Mouse (Mus musculus): ENCODE measurements around the gene Rasgrp3. TPM values are rescaled to one million over a fixed set of nuclear protein-coding genes. Genes with fewer than 3 reads are reported as not detected.

Gene Rasgrp3
- polyA plus RNA-seq (2015; fragmentation: Nextera tagmentation; extraction: Ambion mirVana) = 5.5 TPM in 2 replicates

GRCm38 (mm10) chr17:75435599-75435998 lies at the start of gene Rasgrp3:
Rasgrp3 (plus strand) TSS chr17:75435896.
- Histone ChIP-seq H3K9ac (replicated peaks) (no peak within 1 kb of the TSS), H3K4me1 (replicated peaks) (0 out of 2 replicates have a peak, but pooled peaks cover 6% of the 10 kb centered on the region), H3K27ac (no peak within 1 kb of the TSS), H3K9me3 (no peaks in the 10 kb centered on the region), H3K4me2 (replicated peaks) (no peak within 1 kb of the TSS), H3K27me3 (no peaks in the 10 kb centered on the region), H3K4me3 (replicated peaks) (no peak within 1 kb of the TSS), H3K36me3 (no peaks in the 10 kb centered on the region)
- ATAC-seq = no peak
- WGBS = 79% methylated on average over 6 of the region's 6 CpGs

DNA sequence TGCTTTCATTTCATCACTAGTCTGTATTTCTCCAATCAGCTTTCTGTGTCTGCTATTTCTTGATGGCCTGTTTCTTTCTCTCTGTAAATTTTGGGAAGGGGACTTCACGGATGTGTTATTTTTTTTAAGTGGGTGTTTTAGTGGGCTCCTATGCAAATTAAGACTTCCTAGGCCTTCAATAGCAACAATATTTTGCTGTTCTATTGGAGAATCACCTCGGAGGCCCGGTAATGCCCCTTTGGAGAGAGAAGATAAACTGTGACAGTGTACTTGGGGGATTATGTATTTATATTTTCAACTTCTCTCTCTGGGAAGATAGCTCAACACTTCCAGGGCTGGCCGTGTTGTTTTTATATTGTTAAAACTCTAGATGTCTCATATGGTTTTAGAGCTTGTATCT lies 47.3 kb upstream of the Rasgrp3 start:
- Histone ChIP-seq H3K36me3 (no peaks in the 10 kb centered on the region), H3K9ac (replicated peaks) (no peak overlapping the region), H3K4me2 (replicated peaks) (no peak overlapping the region), H3K9me3 (no peaks in the 10 kb centered on the region), H3K4me1 (replicated peaks) (no peaks in the 10 kb centered on the region), H3K27ac (no peak overlapping the region), H3K4me3 (replicated peaks) (no peak overlapping the region), H3K27me3 (no peaks in the 10 kb centered on the region)
- 85% methylated on average over 4 of the region's 4 CpGs for WGBS
- no peak for ATAC-seq

DNA sequence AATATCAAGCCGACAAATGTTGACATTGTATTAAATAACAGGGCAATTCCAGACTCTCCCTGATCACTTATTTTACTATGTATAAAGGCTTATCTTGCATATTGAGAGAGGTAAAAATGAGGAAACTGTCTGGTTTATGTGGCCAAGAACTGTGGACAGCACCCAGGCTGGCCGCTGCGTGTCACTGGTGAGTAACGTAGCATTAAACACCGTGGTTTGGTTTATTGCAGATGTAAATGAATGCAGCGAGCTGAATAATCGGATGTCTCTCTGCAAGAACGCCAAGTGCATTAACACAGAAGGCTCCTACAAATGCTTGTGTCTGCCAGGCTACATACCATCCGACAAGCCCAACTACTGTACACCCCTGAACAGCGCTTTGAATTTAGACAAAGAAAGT lies 45.6 kb upstream of the Rasgrp3 start:
- H3K27me3 ChIP-seq = no peaks in the 10 kb centered on the region
- no peaks in the 10 kb centered on the region for H3K9me3 ChIP-seq
- H3K4me2 ChIP-seq (replicated peaks) = no peak overlapping the region
- H3K4me3 ChIP-seq (replicated peaks) = no peak overlapping the region
- 84% methylated on average over 10 of the region's 10 CpGs for WGBS
- no peak for ATAC-seq
- no peaks in the 10 kb centered on the region for H3K4me1 ChIP-seq (replicated peaks)
- no peaks in the 10 kb centered on the region for H3K36me3 ChIP-seq
- no peak overlapping the region for H3K27ac ChIP-seq
- H3K9ac ChIP-seq (replicated peaks) = no peak overlapping the region

DNA sequence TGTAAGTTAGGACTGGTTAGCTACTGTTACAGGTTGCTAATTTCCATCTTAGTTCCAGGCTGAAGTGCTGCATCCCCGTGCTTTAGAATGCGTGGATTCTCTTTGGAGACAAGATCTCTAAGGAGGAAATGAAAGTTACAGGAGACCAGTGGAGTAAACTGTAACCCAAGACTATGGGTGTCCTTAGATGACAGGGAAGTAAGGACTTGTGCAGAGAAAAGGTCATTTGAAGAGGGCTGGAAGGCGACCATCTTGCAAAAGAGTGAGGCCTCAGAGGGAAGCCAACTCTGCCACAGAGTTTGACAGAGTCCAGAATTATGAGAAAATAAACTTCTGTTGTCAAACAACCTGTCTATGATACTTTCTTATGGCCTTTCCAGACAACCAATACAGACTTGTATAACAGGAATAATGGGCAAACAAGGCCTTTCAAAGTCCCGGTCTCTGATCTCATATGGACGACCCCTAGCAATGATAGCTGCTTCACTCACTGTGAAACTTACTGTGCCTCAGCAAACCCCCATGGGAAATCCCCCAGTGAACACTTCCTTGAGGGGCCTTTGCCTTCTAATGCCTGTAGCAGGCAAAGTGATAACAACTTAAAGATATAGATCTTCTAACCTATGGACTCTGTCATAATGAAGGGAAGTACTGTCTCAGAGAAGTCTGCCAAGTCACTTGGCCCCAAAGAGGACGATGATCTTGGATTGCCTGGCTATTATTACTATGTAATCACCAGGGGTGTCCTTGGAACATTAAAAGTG lies 44.1 kb upstream of the Rasgrp3 start:
- ATAC-seq = no peak
- Histone ChIP-seq H3K9me3 (no peaks in the 10 kb centered on the region), H3K27ac (no peak overlapping the region), H3K27me3 (no peaks in the 10 kb centered on the region), H3K4me2 (replicated peaks) (no peak overlapping the region), H3K4me1 (replicated peaks) (no peaks in the 10 kb centered on the region), H3K9ac (replicated peaks) (no peak overlapping the region), H3K36me3 (no peaks in the 10 kb centered on the region), H3K4me3 (replicated peaks) (no peak overlapping the region)
- WGBS = 91% methylated on average over 6 of the region's 6 CpGs

- Histone ChIP-seq H3K4me1 (replicated peaks) (no peaks in the 10 kb centered on the region; the same call in 1 of the 2 replicates), H3K36me3 (no peaks in the 10 kb centered on the region), H3K9me3 (no peaks in the 10 kb centered on the region), H3K27ac (no peak overlapping the region), H3K27me3 (no peaks in the 10 kb centered on the region), H3K4me3 (replicated peaks) (no peak overlapping the region), H3K9ac (replicated peaks) (no peak overlapping the region), H3K4me2 (replicated peaks) (no peak overlapping the region)
- ATAC-seq = no peak
- WGBS = 31% methylated on average over 4 of the region's 4 CpGs
Observed at GRCm38 (mm10) chr17:75406405-75406804, 29.3 kb upstream of the Rasgrp3 start.

GRCm38 (mm10) chr17:75416861-75417260 lies 18.8 kb upstream of the Rasgrp3 start:
- peaks cover 6% of the 10 kb centered on the region for H3K9me3 ChIP-seq
- no peaks in the 10 kb centered on the region for H3K27me3 ChIP-seq
- no peak overlapping the region for H3K27ac ChIP-seq
- no peak overlapping the region for H3K4me3 ChIP-seq (replicated peaks)
- no peak overlapping the region for H3K9ac ChIP-seq (replicated peaks)
- WGBS = 87% methylated on average over 3 of the region's 3 CpGs
- H3K4me2 ChIP-seq (replicated peaks) = no peak overlapping the region
- no peaks in the 10 kb centered on the region for H3K36me3 ChIP-seq
- H3K4me1 ChIP-seq (replicated peaks) = no peaks in the 10 kb centered on the region
- ATAC-seq = no peak

DNA sequence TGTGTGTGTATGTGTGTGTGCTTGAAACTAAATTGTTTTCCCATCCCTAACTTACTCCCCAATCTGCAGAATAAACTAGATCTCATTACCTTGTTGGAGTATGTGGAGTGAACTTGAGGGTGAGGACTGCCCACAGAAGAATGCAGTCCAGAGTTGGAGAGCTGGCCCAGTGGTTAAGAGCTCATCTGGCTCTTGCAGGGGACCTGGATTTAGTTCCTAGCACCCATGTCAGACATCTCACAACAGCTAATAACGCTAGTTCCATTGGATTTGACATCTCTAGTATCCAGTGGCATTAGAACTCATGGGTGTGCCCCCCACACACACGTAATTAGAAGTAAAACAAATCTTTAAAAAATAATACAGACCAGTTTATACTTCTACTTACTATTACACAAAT lies 1.5 kb upstream of the Rasgrp3 start:
- H3K9me3 ChIP-seq = no peaks in the 10 kb centered on the region
- H3K27ac ChIP-seq = no peak overlapping the region
- H3K4me3 ChIP-seq (replicated peaks) = no peak overlapping the region
- H3K36me3 ChIP-seq = no peaks in the 10 kb centered on the region
- no peak overlapping the region for H3K9ac ChIP-seq (replicated peaks)
- no peak overlapping the region for H3K4me2 ChIP-seq (replicated peaks)
- 92% methylated on average over 2 of the region's 2 CpGs for WGBS
- no peak for ATAC-seq
- H3K4me1 ChIP-seq (replicated peaks) = 0 out of 2 replicates have a peak, but pooled peaks cover 5% of the 10 kb centered on the region
- no peaks in the 10 kb centered on the region for H3K27me3 ChIP-seq

- no peak for ATAC-seq
- no peak overlapping the region for H3K9ac ChIP-seq (replicated peaks)
- H3K27me3 ChIP-seq = no peaks in the 10 kb centered on the region
- WGBS = 81% methylated on average over 3 of the region's 3 CpGs
- 0 out of 2 replicates have a peak, but pooled peaks cover 6% of the 10 kb centered on the region for H3K4me1 ChIP-seq (replicated peaks)
- H3K36me3 ChIP-seq = no peaks in the 10 kb centered on the region
- H3K9me3 ChIP-seq = no peaks in the 10 kb centered on the region
- H3K4me2 ChIP-seq (replicated peaks) = no peak overlapping the region
- no peak overlapping the region for H3K27ac ChIP-seq
- no peak overlapping the region for H3K4me3 ChIP-seq (replicated peaks)
Observed at GRCm38 (mm10) chr17:75434871-75435270, 825 bp upstream of the Rasgrp3 start.

DNA sequence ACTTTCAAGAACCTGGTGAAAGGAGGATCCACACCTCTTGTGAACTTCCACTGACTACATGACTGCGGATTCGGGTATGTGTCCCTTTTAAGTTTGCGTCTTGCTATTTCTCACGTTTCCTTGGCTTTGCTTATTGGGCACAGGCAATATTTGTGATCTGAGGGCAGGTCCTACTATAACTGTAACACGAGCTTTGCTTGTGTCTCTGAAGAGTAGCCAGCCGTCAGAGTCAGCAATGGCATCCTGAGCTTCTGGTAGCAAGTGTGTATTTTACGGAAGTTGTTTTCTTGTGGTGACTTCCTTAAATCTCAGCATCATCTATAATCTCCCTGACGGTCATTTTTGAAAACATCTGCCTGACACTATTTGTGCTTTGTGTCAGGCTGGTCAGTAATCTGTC lies 399 bp downstream of the Rasgrp3 start:
- no peak overlapping the region for H3K27ac ChIP-seq
- H3K4me2 ChIP-seq (replicated peaks) = no peak overlapping the region
- no peaks in the 10 kb centered on the region for H3K27me3 ChIP-seq
- WGBS = 84% methylated on average over 8 of the region's 8 CpGs
- ATAC-seq = no peak
- no peak overlapping the region for H3K4me3 ChIP-seq (replicated peaks)
- H3K4me1 ChIP-seq (replicated peaks) = 0 out of 2 replicates have a peak, but pooled peaks cover 6% of the 10 kb centered on the region
- no peaks in the 10 kb centered on the region for H3K9me3 ChIP-seq
- H3K9ac ChIP-seq (replicated peaks) = no peak overlapping the region
- no peaks in the 10 kb centered on the region for H3K36me3 ChIP-seq

GRCm38 (mm10) chr17:75436819-75437218 lies 1.1 kb downstream of the Rasgrp3 start:
- no peaks in the 10 kb centered on the region for H3K27me3 ChIP-seq
- ATAC-seq = no peak
- 80% methylated on average over 6 of the region's 6 CpGs for WGBS

DNA sequence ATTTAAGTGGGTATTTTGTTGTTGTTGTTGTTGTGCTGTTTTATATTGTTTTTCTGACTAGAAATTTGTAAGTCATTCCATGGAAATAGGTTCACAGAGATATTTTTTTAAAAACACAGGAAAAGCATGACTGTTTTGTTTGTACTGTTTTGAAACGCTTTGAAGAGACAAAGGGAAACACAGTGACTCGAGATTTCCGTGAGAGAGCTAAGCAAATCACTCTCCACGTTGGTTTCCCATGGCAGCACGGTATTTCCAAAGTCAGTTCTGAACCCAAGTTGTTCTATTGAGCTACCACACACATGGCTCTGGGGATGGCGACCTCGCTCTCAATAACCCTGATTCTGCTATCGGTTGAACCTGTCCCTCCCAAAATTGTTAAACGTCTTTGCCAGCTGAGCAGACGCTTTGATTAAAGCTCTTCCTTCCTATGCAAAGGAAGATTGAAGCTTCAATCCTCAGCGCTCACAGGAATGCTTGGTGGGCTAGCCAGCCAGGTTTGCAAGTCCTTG lies 1.6 kb downstream of the Rasgrp3 start:
- WGBS = 70% methylated on average over 11 of the region's 11 CpGs
- Histone ChIP-seq H3K9me3 (no peaks in the 10 kb centered on the region), H3K27me3 (no peaks in the 10 kb centered on the region), H3K9ac (replicated peaks) (no peak overlapping the region), H3K36me3 (no peaks in the 10 kb centered on the region), H3K4me3 (replicated peaks) (no peak overlapping the region), H3K4me1 (replicated peaks) (0 out of 2 replicates have a peak, but pooled peaks cover 9% of the 10 kb centered on the region), H3K4me2 (replicated peaks) (no peak overlapping the region), H3K27ac (no peak overlapping the region)
- no peak for ATAC-seq

More at GRCm38 (mm10) chr17:75436819-75437218, 1.1 kb downstream of the Rasgrp3 start:
- no peaks in the 10 kb centered on the region for H3K36me3 ChIP-seq
- H3K9me3 ChIP-seq = no peaks in the 10 kb centered on the region
- H3K27ac ChIP-seq = no peak overlapping the region
- H3K4me2 ChIP-seq (replicated peaks) = no peak overlapping the region
- no peak overlapping the region for H3K4me3 ChIP-seq (replicated peaks)
- 0 out of 2 replicates have a peak, but pooled peaks cover 9% of the 10 kb centered on the region for H3K4me1 ChIP-seq (replicated peaks)
- H3K9ac ChIP-seq (replicated peaks) = no peak overlapping the region

DNA sequence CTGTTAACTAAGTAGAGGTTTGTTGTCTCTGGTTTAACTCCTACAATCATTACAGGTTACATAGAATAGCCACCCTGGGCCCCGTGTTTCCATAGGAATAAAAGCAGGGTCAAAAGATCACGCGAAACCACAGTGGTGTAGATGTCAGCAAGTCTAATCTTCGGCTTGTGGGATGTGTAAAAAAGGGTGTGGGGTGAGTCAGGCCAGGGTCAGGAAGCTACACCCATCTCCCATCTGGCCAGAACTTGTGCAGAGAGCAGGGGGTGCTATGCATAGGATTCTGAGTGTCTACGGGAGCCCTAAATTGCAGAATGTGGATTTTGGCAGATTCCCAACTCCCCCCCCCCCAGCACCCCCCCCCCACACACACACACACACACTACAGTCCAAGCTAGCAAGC lies 2.5 kb downstream of the Rasgrp3 start:
- ATAC-seq = peak; percentile 34; the same call in 1 of the 2 replicates
- Histone ChIP-seq H3K9me3 (no peaks in the 10 kb centered on the region), H3K4me3 (replicated peaks) (no peak overlapping the region), H3K36me3 (no peaks in the 10 kb centered on the region), H3K27ac (no peak overlapping the region), H3K4me2 (replicated peaks) (no peak overlapping the region), H3K4me1 (replicated peaks) (0 out of 2 replicates have a peak, but pooled peaks cover 9% of the 10 kb centered on the region), H3K9ac (replicated peaks) (no peak overlapping the region), H3K27me3 (no peaks in the 10 kb centered on the region)
- WGBS = 62% methylated on average over 5 of the region's 5 CpGs

All from midbrain, embryonic 13.5 days (tissue).